Mouse (Mus musculus): ENCODE results near the gene Wnt2b. TPM values are rescaled to one million over a fixed set of nuclear protein-coding genes. Genes with fewer than 3 reads are reported as not detected.

Gene Wnt2b
- polyA plus RNA-seq, 1 experiment: 0.13 TPM

- Histone ChIP-seq H3K36me3 (ENCODE audit: control insufficient read depth, insufficient read depth) (no peaks in the 10 kb centered on the region), H3K4me2 (ENCODE audit: low read depth) (no peak overlapping the region), H3ac (ENCODE audit: control insufficient read depth, insufficient read length) (no peak overlapping the region), H3K27me3 (ENCODE audit: control insufficient read depth, insufficient read depth, insufficient read length) (no peaks in the 10 kb centered on the region), H3K4me3 (no peak overlapping the region), H3K79me2 (ENCODE audit: control insufficient read depth, insufficient read depth) (no peaks in the 10 kb centered on the region)
- TF ChIP-seq TCF12 (IDR thresholded peaks at IDR 0.05; ENCODE audit: insufficient read depth, poor library complexity, severe bottlenecking) (no peak), SRF (IDR thresholded peaks at IDR 0.05; ENCODE audit: control insufficient read depth, insufficient read length, low read depth) (no peak), MYOD1 (IDR thresholded peaks at IDR 0.05; ENCODE audit: control insufficient read depth in 1 of 3, insufficient read length in 2 of 3, low read depth in 2 of 3) (no peak), CEBPB (IDR thresholded peaks at IDR 0.05; ENCODE audit: insufficient read depth, poor library complexity, severe bottlenecking) (no peak), USF1 (IDR thresholded peaks at IDR 0.05; ENCODE audit: low read depth) (no peak), TCF3 (IDR thresholded peaks at IDR 0.05; ENCODE audit: insufficient read length, low read depth) (no peak), MYOG (IDR thresholded peaks at IDR 0.05; ENCODE audit: control insufficient read depth in 1 of 3, insufficient read depth in 1 of 3, insufficient read length in 2 of 3, low read depth in 2 of 3) (no peak), MAX (IDR thresholded peaks at IDR 0.05; ENCODE audit: low read depth) (no peak), REST (IDR thresholded peaks at IDR 0.05; ENCODE audit: insufficient read depth, insufficient read length) (no peak), E2F4 (IDR thresholded peaks at IDR 0.05; ENCODE audit: insufficient read depth) (no peak), POLR2A (IDR thresholded peaks at IDR 0.05; ENCODE audit: insufficient read length, low read depth) (no peak), POLR2AphosphoS2 (IDR thresholded peaks at IDR 0.05; ENCODE audit: insufficient read length, low read depth) (no peak)
Measured at GRCm38 (mm10) chr3:104937728-104938305, 23.9 kb downstream of the Wnt2b start.

GRCm38 (mm10) chr3:104929385-104929784, 32.3 kb downstream of the Wnt2b start:
- Histone ChIP-seq H3K4me3 (no peak overlapping the region), H3ac (ENCODE audit: control insufficient read depth, insufficient read length) (no peak overlapping the region), H3K27me3 (ENCODE audit: control insufficient read depth, insufficient read depth, insufficient read length) (no peaks in the 10 kb centered on the region), H3K79me2 (ENCODE audit: control insufficient read depth, insufficient read depth) (no peaks in the 10 kb centered on the region), H3K4me2 (ENCODE audit: low read depth) (no peak overlapping the region), H3K36me3 (ENCODE audit: control insufficient read depth, insufficient read depth) (peaks cover 12% of the 10 kb centered on the region)
- TF ChIP-seq REST (IDR thresholded peaks at IDR 0.05; ENCODE audit: insufficient read depth, insufficient read length): no peak
- TF ChIP-seq E2F4 (IDR thresholded peaks at IDR 0.05; ENCODE audit: insufficient read depth): no peak
- TF ChIP-seq MYOG (IDR thresholded peaks at IDR 0.05; ENCODE audit: control insufficient read depth in 1 of 3, insufficient read depth in 1 of 3, insufficient read length in 2 of 3, low read depth in 2 of 3): no peak
- no peak for TF ChIP-seq TCF3 (IDR thresholded peaks at IDR 0.05; ENCODE audit: insufficient read length, low read depth)
- TF ChIP-seq POLR2AphosphoS2 (IDR thresholded peaks at IDR 0.05; ENCODE audit: insufficient read length, low read depth): no peak
- TF ChIP-seq MYOD1 (IDR thresholded peaks at IDR 0.05; ENCODE audit: control insufficient read depth in 1 of 3, insufficient read length in 2 of 3, low read depth in 2 of 3): no peak
- no peak for TF ChIP-seq USF1 (IDR thresholded peaks at IDR 0.05; ENCODE audit: low read depth)
- TF ChIP-seq POLR2A (IDR thresholded peaks at IDR 0.05; ENCODE audit: insufficient read length, low read depth): no peak
- no peak for TF ChIP-seq MAX (IDR thresholded peaks at IDR 0.05; ENCODE audit: low read depth)
- TF ChIP-seq CEBPB (IDR thresholded peaks at IDR 0.05; ENCODE audit: insufficient read depth, poor library complexity, severe bottlenecking): no peak
- no peak for TF ChIP-seq SRF (IDR thresholded peaks at IDR 0.05; ENCODE audit: control insufficient read depth, insufficient read length, low read depth)
- no peak for TF ChIP-seq TCF12 (IDR thresholded peaks at IDR 0.05; ENCODE audit: insufficient read depth, poor library complexity, severe bottlenecking)

- Histone ChIP-seq H3K27me3 (ENCODE audit: control insufficient read depth, insufficient read depth, insufficient read length) (no peaks in the 10 kb centered on the region), H3K36me3 (ENCODE audit: control insufficient read depth, insufficient read depth) (no peaks in the 10 kb centered on the region), H3ac (ENCODE audit: control insufficient read depth, insufficient read length) (no peak overlapping the region), H3K79me2 (ENCODE audit: control insufficient read depth, insufficient read depth) (no peaks in the 10 kb centered on the region), H3K4me3 (no peak overlapping the region), H3K4me2 (ENCODE audit: low read depth) (no peak overlapping the region)
- TF ChIP-seq TCF3 (IDR thresholded peaks at IDR 0.05; ENCODE audit: insufficient read length, low read depth) (no peak), USF1 (IDR thresholded peaks at IDR 0.05; ENCODE audit: low read depth) (no peak), TCF12 (IDR thresholded peaks at IDR 0.05; ENCODE audit: insufficient read depth, poor library complexity, severe bottlenecking) (no peak), MYOD1 (IDR thresholded peaks at IDR 0.05; ENCODE audit: control insufficient read depth in 1 of 3, insufficient read length in 2 of 3, low read depth in 2 of 3) (no peak), CEBPB (IDR thresholded peaks at IDR 0.05; ENCODE audit: insufficient read depth, poor library complexity, severe bottlenecking) (no peak), POLR2A (IDR thresholded peaks at IDR 0.05; ENCODE audit: insufficient read length, low read depth) (no peak), POLR2AphosphoS2 (IDR thresholded peaks at IDR 0.05; ENCODE audit: insufficient read length, low read depth) (no peak), SRF (IDR thresholded peaks at IDR 0.05; ENCODE audit: control insufficient read depth, insufficient read length, low read depth) (no peak), REST (IDR thresholded peaks at IDR 0.05; ENCODE audit: insufficient read depth, insufficient read length) (no peak), MAX (IDR thresholded peaks at IDR 0.05; ENCODE audit: low read depth) (no peak), MYOG (IDR thresholded peaks at IDR 0.05; ENCODE audit: control insufficient read depth in 1 of 3, insufficient read depth in 1 of 3, insufficient read length in 2 of 3, low read depth in 2 of 3) (no peak), E2F4 (IDR thresholded peaks at IDR 0.05; ENCODE audit: insufficient read depth) (no peak)
Measured at GRCm38 (mm10) chr3:104914986-104915385, 46.7 kb downstream of the Wnt2b start.

GRCm38 (mm10) chr3:104909195-104909594, 52.5 kb downstream of the Wnt2b start:
- Histone ChIP-seq H3ac (ENCODE audit: control insufficient read depth, insufficient read length) (no peak overlapping the region), H3K36me3 (ENCODE audit: control insufficient read depth, insufficient read depth) (peaks cover 15% of the 10 kb centered on the region), H3K79me2 (ENCODE audit: control insufficient read depth, insufficient read depth) (no peaks in the 10 kb centered on the region), H3K4me2 (ENCODE audit: low read depth) (no peak overlapping the region), H3K4me3 (no peak overlapping the region), H3K27me3 (ENCODE audit: control insufficient read depth, insufficient read depth, insufficient read length) (no peaks in the 10 kb centered on the region)
- TF ChIP-seq E2F4 (IDR thresholded peaks at IDR 0.05; ENCODE audit: insufficient read depth) (no peak), USF1 (IDR thresholded peaks at IDR 0.05; ENCODE audit: low read depth) (no peak), TCF3 (IDR thresholded peaks at IDR 0.05; ENCODE audit: insufficient read length, low read depth) (no peak), MYOD1 (IDR thresholded peaks at IDR 0.05; ENCODE audit: control insufficient read depth in 1 of 3, insufficient read length in 2 of 3, low read depth in 2 of 3) (no peak), REST (IDR thresholded peaks at IDR 0.05; ENCODE audit: insufficient read depth, insufficient read length) (no peak), POLR2A (IDR thresholded peaks at IDR 0.05; ENCODE audit: insufficient read length, low read depth) (no peak), MAX (IDR thresholded peaks at IDR 0.05; ENCODE audit: low read depth) (no peak), MYOG (IDR thresholded peaks at IDR 0.05; ENCODE audit: control insufficient read depth in 1 of 3, insufficient read depth in 1 of 3, insufficient read length in 2 of 3, low read depth in 2 of 3) (no peak), CEBPB (IDR thresholded peaks at IDR 0.05; ENCODE audit: insufficient read depth, poor library complexity, severe bottlenecking) (no peak), POLR2AphosphoS2 (IDR thresholded peaks at IDR 0.05; ENCODE audit: insufficient read length, low read depth) (no peak), SRF (IDR thresholded peaks at IDR 0.05; ENCODE audit: control insufficient read depth, insufficient read length, low read depth) (no peak), TCF12 (IDR thresholded peaks at IDR 0.05; ENCODE audit: insufficient read depth, poor library complexity, severe bottlenecking) (no peak)

All from myocyte (in vitro differentiated cells).